Mouse (Mus musculus) lung, postnatal 4 days (tissue): Measurements from ENCODE around the gene Gm11214.
A peak's percentile ranks its signal among the peaks of the same experiment; 100 is the strongest.

Experiments used
- DNase-seq, 2 experiments: peaks; one replicate each; pipeline ENCODE4 v3.0.0; 2021

Gm11214 gene

GRCm38 (mm10) chr4:63663279-63663678 is at the start of gene Gm11214:
Gene Gm11214 (minus strand): TSS chr4:63663379.
- DNase-seq = no peak

DNA sequence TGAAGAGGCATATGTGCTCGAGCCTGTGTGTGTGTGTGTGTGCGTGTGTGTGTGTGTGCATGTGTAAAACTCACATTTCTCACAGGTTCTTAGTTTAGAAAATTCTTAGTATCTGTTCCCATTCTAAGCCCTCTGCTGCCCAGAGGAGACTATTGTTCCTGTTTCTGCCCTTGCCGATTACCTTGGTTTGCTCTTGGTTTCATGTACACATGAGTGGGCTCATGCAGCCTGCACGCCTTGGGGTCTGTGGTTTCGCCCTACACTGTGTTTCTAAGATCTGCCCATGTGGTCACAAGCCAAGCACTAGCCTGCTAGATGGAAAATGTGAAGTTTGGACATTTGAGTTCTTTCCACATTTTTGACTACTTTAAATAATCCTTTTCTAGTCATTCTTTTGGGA is 48.7 kb upstream of the Gm11214 start:
- DNase-seq = no peak

DNA sequence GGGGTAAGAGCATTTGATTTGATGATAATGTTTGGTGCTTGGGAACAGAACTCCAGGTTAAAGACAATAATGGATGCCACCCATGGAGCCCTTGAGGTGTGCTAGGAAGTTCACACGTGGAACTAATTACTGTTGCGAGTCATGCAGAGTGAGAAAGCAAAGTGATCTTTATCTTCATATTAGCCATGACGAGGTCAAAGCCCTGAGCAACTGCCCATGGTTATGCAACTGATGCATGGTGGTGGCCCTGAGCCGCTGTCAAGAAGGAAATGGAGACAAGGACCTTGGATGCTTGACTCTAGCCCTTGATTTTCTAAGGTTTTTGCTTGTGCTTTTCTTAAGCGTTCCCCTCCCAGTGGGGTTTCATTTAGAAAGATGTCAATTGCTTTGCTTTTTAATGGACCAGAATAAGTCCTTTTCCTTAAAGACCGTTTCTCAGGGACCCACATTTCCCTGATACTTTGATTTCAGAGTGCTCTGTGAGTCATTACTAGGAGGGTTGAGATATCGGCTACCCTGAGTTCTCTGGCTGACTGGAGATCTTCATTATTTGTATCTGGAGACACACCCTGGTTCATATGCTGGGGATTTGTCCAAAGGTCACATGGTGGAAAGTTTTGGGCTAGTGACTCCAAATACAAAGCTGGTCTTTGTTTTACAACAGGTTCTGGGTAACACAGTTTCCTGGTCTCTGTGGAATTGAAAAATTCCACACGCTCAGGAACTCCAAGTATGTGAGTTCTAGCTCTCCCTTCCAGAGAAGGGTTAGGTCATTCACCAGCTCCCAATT is 47.4 kb upstream of the Gm11214 start:
- no peak for DNase-seq

DNA sequence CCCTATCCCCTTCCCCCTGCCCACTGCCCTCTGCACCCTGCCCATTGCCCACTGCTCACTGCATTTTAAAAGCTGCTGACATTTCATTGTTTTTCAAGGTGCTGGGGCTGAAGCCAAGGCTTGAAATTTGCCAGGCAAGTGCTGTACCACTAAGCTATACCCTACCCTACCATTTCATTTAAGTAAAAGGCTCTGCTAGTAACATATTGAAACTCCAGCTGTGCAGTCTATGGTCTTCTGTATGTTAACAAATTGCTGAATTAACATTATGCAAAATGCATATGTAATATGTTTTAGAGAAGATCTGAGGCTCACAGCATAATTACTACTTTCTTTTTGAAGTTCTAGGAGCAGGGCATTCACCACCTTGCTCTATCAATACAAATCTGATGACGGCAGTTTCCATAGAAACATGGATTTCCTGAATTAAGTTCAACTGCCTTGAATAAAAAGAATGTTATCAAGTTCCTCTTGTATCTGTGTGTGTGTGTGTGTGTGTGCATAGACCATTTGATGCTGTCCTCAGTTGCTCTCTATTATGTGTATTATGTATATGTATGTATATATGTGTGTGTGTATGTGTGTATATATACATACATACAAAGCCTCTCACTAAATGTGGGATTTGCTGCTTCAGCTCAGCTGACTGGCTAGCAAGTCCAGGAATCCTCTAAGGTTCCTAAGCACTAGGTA is 43.2 kb upstream of the Gm11214 start:
- DNase-seq = no peak

DNA sequence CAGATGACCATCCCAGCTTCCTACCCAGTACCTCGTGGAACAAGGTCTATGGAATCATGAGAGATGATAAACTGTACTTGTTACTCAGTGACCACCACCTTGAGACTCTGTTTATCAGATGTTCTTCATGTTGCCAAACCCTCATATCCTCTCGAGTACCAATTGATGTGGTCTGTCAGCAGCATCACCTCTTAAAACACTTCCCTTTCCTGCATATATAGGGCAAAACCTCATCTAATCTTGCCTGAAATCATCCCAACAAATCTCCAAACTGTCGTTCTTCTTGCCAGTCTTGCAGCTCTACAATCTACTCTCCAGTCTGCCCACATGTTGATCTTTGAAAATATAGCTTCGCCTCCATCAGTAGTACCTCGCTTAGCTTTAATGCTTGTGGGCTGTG is 41.1 kb upstream of the Gm11214 start:
- DNase-seq = no peak

DNA sequence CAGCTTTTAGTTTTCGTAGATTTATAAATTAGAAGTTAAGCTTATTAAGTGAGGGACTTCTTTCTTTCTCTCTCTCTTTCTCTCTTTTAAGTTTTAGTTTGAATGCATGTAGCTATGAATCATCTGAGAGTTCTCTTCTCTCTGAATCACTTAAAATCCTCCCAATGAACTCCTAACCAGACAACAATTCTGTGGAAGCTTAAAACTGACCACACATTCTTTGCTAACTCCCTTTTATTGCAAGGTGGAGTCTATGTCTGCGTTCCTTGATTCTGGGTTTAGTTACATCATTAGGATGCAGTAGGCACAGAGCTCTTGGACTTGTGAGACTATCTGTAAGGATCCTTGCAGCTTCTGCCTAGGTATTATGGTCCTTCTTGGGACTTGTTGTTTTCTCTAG is 40.5 kb upstream of the Gm11214 start:
- DNase-seq = no peak

- no peak for DNase-seq
Measured at GRCm38 (mm10) chr4:63702006-63702704, 39.0 kb upstream of the Gm11214 start.

DNA sequence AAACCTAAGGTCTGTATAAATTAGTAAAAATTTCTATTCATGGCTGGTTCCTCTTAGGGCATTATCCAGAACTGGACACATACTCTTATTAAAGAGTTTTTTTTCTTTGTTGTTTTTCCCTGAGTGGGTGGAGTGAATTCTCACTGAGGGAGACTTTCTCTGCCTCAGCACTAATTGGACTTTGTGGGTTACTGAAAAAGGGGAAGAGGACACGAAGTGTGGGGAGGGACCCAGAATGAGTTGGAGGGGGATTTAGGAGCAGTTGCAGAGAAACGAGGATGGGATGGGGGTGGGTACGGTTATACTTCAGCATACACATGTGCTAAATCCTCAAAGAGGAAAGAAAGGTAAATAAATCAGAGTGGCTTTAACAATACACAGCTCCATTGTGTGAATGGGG is 36.6 kb upstream of the Gm11214 start:
- no peak for DNase-seq

GRCm38 (mm10) chr4:63696921-63697320 is 33.7 kb upstream of the Gm11214 start:
- DNase-seq = no peak

- no peak for DNase-seq
Measured at GRCm38 (mm10) chr4:63692351-63692750, 29.2 kb upstream of the Gm11214 start.

GRCm38 (mm10) chr4:63687429-63687828 is 24.2 kb upstream of the Gm11214 start:
- DNase-seq = peak; percentile 19 to 36

GRCm38 (mm10) chr4:63686157-63686556 is 23.0 kb upstream of the Gm11214 start:
- DNase-seq = peak in 1 of 2 experiments; percentile 60

DNA sequence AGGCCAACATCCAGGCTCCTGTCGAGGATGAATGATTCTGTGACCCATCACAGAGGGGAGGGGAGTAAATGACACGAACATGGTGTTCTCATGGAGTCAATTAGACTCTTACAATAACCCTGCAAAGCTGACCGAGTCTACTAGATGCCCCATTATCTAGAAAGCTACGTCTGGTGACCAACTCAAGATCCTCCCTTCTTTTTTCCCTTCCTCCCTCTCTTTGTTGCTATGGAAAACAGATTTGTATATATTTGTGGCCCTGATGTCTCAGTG is 22.0 kb upstream of the Gm11214 start:
- DNase-seq = no peak

DNA sequence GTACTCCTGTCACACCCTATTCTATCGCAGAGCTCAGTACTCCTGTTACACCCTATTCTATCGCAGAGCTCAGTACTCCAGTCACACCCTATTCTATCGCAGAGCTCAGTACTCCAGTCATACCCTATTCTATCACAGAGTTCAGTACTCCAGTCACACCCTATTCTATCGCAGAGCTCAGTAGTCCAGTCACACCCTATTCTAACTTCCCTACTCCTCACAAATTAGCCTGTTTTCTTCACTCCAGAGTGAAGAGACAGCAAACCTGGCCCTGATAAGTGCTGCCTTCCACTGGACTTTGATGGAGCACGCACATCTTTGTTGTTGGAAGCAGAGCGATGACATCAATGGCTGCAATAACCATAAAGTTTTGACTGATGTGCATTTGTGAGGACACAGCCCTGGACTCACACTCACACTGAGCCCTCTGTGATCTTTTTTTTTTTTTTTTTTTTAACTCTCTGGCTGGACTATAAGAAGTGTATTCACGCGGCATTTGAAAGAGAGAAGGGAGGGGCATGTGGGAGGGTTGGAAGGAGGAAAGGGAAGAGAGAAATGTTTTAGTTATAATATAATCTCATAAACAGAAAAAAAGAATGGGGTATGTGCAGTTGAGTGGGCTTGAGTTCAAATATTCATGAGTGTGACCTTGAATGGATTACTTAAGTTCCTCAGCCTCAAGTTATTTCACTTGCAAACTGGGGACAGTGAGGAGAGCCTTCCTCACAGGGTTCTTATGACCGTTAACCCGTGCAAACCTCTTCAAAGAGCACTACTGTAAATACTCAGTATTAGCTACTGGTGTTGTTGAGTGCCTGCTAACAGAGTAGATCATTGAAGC is 21.5 kb upstream of the Gm11214 start:
- DNase-seq = no peak

DNA sequence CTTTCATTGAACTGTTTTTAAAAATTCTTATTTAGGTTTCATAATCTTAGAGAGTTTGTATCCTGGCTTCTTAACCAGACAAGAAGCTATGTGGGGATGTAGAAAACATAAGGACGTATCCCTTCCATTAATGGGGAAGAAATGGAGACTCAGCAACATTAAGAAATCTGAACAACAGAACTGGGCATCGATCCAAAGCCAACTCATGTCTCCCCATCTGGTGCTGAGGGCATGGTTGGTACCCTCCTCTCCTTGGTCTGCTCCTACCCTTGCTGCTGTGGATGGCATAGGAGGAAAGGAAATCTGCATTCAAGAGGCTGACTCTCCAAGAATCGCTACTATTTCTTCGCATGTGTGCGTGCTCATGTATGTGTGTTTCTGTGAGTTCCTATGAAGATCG is 20.5 kb upstream of the Gm11214 start:
- no peak for DNase-seq

- DNase-seq = peak in 1 of 2 experiments; percentile 21
Measured at GRCm38 (mm10) chr4:63683056-63683455, 19.9 kb upstream of the Gm11214 start.

GRCm38 (mm10) chr4:63682441-63682840 is 19.3 kb upstream of the Gm11214 start:
- DNase-seq = no peak

DNA sequence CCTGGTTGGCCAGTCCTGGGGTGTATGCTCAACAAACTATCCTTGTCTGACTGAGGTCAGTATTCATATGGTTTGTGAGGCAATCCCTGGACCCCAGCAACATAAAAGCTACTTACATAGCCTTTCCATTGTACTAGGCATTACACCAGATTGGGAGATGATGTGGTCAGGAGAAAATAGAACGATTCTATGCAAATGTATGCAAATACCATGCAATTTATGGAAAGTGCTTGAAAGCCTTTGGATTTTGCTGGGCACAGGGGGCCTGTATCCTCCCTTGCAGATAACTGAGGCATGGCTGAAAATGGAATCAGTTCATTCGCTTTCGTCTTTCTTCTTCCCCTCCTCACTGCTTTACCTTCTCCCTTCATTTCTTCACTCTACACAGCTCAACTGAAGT is 18.4 kb upstream of the Gm11214 start:
- no peak for DNase-seq

DNA sequence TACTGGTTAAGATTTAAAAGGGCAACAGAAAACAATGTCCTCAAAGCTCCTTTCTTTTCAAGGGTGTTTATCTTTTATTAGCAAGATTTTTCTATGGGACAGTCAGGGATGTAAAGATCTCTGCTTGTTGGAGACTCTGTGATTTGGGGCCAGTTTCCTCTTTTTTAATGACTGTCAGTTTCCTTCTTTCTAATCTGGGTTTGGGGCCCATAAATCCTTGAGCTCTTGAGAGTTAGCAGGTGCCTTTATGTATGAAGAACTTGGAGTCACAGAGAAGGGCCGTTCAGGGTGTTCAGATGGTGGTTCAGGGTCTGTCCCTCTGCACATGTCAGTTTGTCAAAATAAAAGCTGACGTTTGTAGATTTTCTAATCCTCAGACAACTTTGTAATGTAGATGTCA is 11.9 kb upstream of the Gm11214 start:
- no peak for DNase-seq

DNA sequence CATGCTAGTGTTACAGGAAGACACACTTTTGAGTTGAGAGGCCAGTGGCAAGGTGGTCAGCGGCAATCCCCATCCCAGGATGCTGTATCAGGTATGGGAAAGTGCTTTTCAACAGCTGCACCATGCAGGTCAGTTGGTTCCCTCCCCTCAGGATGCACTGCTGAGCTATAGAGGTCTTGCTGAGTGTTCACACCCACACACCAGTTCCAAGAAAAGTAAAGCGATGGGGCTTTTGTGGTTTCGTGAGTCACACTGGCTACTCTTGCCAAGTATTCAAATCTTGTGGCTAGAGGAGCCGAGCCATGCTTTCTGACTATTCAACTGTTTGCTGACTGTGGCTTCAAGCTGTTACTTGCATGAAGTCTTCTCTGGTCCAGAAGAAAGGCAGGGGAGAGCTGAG is 5.1 kb upstream of the Gm11214 start:
- peak; percentile 31 to 54 for DNase-seq

DNA sequence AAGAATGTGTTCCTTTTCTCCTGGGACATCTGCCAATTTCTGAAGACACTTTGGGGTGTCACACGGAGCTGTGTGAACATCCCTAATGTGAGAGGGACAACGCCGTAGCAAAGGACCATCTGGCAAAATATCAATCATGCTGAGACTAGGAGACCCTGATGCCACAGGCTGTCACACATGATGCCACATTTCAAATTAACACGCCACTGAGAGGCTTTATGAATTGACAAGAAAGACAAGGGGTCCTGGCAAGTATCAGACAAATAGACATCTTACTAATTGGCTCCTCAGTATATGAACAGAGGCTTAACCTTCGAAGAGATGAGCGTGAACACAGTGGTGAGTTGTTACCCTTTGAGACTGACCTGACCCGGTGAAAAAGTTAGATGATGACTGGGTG is 2.6 kb upstream of the Gm11214 start:
- DNase-seq = no peak

GRCm38 (mm10) chr4:63661857-63662256 is 1.3 kb downstream of the Gm11214 start:
- no peak for DNase-seq

GRCm38 (mm10) chr4:63661426-63661825 is 1.8 kb downstream of the Gm11214 start:
- no peak for DNase-seq
